Mouse (Mus musculus) forelimb bud, embryonic 11.5 days (tissue): ENCODE results near the gene Slco2b1.
A peak's percentile ranks its signal among the peaks of the same experiment; 100 is the strongest.
"Not testable (repeated sequence)": the region's sequence is repeated elsewhere in the genome, so short reads cannot be mapped to it uniquely, and the experiment has no call there.

Experiments
- DNase-seq: peaks from one replicate; pipeline ENCODE4 v3.0.0-alpha.2; 2012; ENCODE audit warnings: low read depth, low spot score

The Slco2b1 gene

GRCm38 (mm10) chr7:99711166-99711565 is at the start of gene Slco2b1:
Slco2b1 (minus strand) TSS chr7:99711340.
- no peak for DNase-seq

- DNase-seq: no peak
Observed at GRCm38 (mm10) chr7:99739276-99739675, 28.1 kb upstream of the Slco2b1 start.

GRCm38 (mm10) chr7:99735491-99735890 is 24.4 kb upstream of the Slco2b1 start:
- not testable (repeated sequence) for DNase-seq

- no peak for DNase-seq
Observed at GRCm38 (mm10) chr7:99734612-99735011, 23.5 kb upstream of the Slco2b1 start.

GRCm38 (mm10) chr7:99729973-99730372 is 18.8 kb upstream of the Slco2b1 start, which contains the start of gene Olfr520:
Olfr520 (plus strand) TSS chr7:99730273.
- DNase-seq: no peak

- no peak for DNase-seq
Observed at GRCm38 (mm10) chr7:99716536-99716935, 5.4 kb upstream of the Slco2b1 start.

- DNase-seq: no peak
Observed at GRCm38 (mm10) chr7:99712431-99712830, 1.3 kb upstream of the Slco2b1 start.

GRCm38 (mm10) chr7:99710476-99710875 is 664 bp downstream of the Slco2b1 start:
- DNase-seq: peak; percentile 44

- DNase-seq: no peak
Observed at GRCm38 (mm10) chr7:99709992-99710391, 1.1 kb downstream of the Slco2b1 start.

GRCm38 (mm10) chr7:99708750-99709149 is 2.4 kb downstream of the Slco2b1 start:
- DNase-seq: no peak

- DNase-seq: peak; percentile 5
Observed at GRCm38 (mm10) chr7:99708301-99708721, 2.8 kb downstream of the Slco2b1 start.

- no peak for DNase-seq
Observed at GRCm38 (mm10) chr7:99707671-99708070, 3.5 kb downstream of the Slco2b1 start.

GRCm38 (mm10) chr7:99707038-99707595 is 4.0 kb downstream of the Slco2b1 start:
- DNase-seq: no peak

- DNase-seq: peak; percentile 21
Observed at GRCm38 (mm10) chr7:99706341-99707037, 4.7 kb downstream of the Slco2b1 start.

GRCm38 (mm10) chr7:99704736-99705519 is 6.2 kb downstream of the Slco2b1 start:
- DNase-seq: no peak

GRCm38 (mm10) chr7:99702201-99702600 is 8.9 kb downstream of the Slco2b1 start:
- no peak for DNase-seq

GRCm38 (mm10) chr7:99700641-99701040 is 10.5 kb downstream of the Slco2b1 start:
- DNase-seq: no peak

GRCm38 (mm10) chr7:99699709-99700151 is 11.4 kb downstream of the Slco2b1 start:
- no peak for DNase-seq

GRCm38 (mm10) chr7:99699106-99699505 is 12.0 kb downstream of the Slco2b1 start:
- DNase-seq: no peak

GRCm38 (mm10) chr7:99698576-99698975 is 12.6 kb downstream of the Slco2b1 start:
- DNase-seq: no peak

- no peak for DNase-seq
Observed at GRCm38 (mm10) chr7:99695471-99696057, 15.6 kb downstream of the Slco2b1 start.

GRCm38 (mm10) chr7:99694424-99694823 is 16.7 kb downstream of the Slco2b1 start:
- not testable (repeated sequence) for DNase-seq
